Mouse (Mus musculus): Measurements from ENCODE around the gene Anp32a.

The Anp32a gene

GRCm38 (mm10) chr9:62341123-62341486 lies at the start of gene Anp32a:
Gene Anp32a (plus strand): TSS chr9:62341293.
- peak; percentile 98 for DNase-seq (ENCODE audit: low spot score)

GRCm38 (mm10) chr9:62295006-62295698 lies 45.9 kb upstream of the Anp32a start:
- DNase-seq (ENCODE audit: low spot score): peak; percentile 91

DNA sequence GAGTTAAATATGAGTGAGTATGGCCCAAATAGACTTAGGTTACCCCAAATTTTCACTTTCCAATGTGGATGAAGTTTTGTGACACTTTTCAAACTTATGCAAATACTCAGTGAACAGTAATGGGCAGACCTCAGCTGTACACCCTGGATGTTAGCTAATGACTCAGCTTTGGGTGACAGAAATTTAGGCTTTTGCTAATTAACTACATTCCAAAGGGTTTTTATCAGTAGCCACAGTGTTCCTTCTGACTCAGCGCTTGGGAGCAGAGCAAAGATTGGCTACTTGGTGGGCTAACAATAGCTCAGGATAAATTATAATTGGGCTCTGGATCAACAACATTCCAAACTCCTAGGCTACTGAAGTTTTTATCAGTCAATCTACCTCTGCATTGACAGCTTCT lies 44.2 kb upstream of the Anp32a start:
- no peak for DNase-seq (ENCODE audit: low spot score)

- DNase-seq (ENCODE audit: low spot score): no peak
These were observed 25.5 kb upstream of the Anp32a start for GRCm38 (mm10) chr9:62315556-62315955.

DNA sequence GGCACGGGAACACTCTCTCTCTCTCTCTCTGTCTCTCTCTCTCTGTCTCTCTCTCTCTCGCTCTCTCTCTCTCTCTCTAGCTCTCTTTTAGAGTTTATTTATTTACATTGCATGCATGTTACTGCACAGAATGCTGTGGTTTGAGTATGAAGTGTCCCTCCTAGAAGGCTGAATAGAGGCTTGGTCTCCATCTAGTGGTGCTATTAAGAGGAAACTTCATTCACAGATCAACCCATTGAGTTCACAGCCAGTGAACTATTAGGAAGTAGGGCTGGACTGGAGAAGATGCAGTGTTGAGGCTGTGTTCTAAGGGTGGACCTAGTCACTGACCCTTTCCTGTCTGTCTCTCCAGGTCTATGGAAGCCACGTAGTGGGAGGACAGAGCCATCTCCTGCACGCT lies 22.4 kb upstream of the Anp32a start:
- DNase-seq (ENCODE audit: low spot score): no peak

DNA sequence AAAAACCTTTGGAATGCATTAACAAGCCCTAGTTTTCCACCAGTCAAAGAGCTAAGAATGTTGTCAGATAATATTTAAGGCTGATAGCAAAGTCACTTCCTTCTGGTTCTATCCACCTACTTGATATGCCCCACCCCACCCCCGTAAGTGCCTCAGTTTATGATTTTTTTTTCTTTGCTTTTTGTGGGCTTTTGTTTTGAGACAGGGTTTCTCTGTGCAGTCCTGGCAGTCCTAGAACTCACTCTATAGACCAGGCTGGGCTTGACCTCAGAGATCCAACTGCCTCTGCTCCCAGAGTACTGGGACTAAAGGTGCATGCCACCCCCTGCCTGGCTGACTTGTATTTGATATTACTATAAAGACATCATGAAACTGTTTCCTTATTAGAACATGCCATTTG lies 17.3 kb upstream of the Anp32a start:
- DNase-seq (ENCODE audit: low spot score): no peak

GRCm38 (mm10) chr9:62325965-62326364 lies 15.1 kb upstream of the Anp32a start:
- no peak for DNase-seq (ENCODE audit: low spot score)

DNA sequence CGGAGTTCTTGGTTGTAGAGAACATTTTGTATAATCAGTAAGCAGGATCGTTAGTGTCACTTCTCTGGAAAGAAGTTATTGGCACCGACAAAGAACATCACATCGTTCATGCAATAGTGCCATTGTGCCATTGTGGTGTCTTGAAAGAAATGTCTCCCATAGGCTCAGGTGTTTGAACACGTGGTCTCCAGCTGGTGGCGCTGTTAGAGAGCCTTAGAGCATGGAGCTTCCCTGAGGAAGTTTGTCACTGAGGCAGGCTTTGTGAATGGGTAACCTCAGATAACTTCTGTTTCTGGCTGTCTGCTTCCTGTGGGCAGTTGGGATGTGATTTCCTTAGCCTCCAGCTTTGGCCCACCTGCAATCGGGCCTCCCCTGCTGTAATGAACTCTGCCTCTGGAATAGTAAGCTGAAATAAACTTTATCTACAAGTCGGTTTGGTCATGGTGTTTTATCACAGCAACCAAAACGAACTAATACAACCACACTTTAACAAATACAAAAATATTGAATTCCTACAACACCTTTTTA lies 6.7 kb upstream of the Anp32a start:
- DNase-seq (ENCODE audit: low spot score): no peak

DNA sequence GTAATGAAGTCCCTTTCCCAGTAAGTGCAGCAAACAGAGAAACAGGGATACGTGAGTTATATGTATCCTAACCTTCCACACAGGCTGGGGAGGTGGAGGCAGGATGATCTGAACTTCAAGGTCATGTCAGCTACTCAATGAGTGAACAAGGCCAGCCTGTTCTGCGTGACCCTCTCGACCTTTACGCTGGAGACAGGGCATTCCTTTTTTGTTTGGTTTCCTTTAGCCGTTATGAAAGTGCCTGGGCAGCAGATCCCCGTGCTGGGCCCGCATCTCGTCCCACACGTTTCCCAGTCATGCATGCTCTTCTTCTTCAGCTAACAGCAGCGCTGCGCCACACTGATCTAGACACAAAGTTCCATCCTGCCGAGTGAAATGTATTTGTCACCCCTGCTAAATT lies 5.7 kb upstream of the Anp32a start:
- peak; percentile 40 for DNase-seq (ENCODE audit: low spot score)

GRCm38 (mm10) chr9:62337924-62338635 lies 3.0 kb upstream of the Anp32a start:
- no peak for DNase-seq (ENCODE audit: low spot score)

GRCm38 (mm10) chr9:62338636-62339191 lies 2.4 kb upstream of the Anp32a start:
- no peak for DNase-seq (ENCODE audit: low spot score)

- DNase-seq (ENCODE audit: low spot score): peak; percentile 55
These were observed 581 bp upstream of the Anp32a start for GRCm38 (mm10) chr9:62340301-62341122.

- DNase-seq (ENCODE audit: low spot score): peak; percentile 67
These were observed 778 bp downstream of the Anp32a start for GRCm38 (mm10) chr9:62341701-62342440.

DNA sequence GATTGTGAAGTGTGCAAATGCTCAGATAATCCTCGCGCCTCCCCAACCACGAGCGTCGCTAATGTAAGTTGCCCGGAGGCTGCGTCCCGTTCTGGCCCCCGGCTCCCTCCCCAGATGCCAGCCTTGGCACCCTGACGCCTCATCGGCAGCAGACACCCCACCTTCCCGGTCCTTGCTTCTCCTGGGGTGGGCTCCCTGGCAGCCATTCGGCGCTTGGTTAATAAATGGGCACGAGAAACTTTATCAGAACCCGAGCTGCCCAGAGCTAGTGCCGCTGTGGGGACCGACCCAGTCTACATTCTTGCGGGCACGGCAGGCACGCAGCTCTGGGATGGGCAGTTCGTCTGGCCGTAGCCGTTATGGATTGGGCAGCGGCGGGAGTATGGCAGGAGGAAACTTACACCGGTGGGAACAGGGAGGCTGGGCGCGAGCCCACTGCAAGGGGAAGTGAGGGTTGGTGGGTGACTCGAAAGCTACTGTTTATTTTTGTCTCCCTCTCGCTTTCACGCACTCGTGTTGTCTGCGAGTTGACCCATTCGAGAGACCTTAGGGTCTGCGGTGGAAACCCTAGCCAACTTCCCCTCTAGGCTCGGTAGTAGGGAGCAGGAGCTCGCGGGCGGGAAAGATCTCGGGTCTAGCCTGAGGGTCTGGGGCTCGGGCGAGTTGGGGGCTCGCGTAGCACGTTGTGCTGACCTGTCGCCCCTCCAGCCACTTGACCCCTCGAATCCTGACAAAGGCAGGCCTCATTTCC lies 1.5 kb downstream of the Anp32a start:
- DNase-seq (ENCODE audit: low spot score): peak; percentile 78

- DNase-seq (ENCODE audit: low spot score): peak; percentile 78
These were observed 2.3 kb downstream of the Anp32a start for GRCm38 (mm10) chr9:62343192-62343903.

GRCm38 (mm10) chr9:62343904-62344491 lies 2.9 kb downstream of the Anp32a start:
- DNase-seq (ENCODE audit: low spot score): peak; percentile 66

GRCm38 (mm10) chr9:62344545-62344944 lies 3.5 kb downstream of the Anp32a start:
- DNase-seq (ENCODE audit: low spot score): peak; percentile 69

GRCm38 (mm10) chr9:62345081-62345481 lies 4.0 kb downstream of the Anp32a start:
- peak; percentile 47 for DNase-seq (ENCODE audit: low spot score)

DNA sequence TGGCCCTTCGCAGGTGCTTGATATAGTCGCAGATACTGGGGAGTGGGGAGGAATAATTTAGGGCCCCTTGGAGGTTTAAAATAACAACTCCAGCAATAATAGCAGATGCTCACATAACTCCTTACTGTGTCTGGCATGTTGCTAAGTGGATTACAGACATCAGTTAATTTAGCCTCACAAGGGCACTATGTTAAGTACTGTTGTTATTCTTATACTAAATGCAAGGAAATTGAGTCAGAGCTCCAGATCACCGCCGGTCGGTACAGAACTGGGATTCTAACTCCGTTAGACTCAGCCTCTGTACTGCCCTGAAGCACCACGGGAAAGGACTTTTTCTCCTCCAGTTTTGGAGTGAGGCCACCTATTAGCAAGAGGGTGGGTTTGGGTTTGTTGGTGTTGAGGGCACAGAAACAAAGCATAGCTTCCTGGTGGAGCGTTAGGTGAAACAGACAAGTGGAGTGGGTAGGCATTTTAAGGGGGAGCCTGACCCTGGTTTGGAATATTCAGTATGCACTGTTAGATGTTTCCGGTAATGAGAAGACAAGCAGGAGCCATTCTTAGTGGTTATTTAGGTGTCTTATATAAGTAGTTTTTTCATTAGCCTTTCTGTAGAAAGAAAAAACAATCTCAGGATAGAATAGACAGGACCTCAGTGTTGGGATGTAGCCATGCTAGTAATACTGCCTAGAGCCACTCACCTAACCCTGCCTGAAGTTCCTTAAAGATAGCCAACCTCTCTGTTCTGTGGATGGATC lies 4.7 kb downstream of the Anp32a start:
- no peak for DNase-seq (ENCODE audit: low spot score)
